Mouse (Mus musculus) MEL (cell line): ENCODE data around the gene Ehd2. TPM values are rescaled to one million over a fixed set of nuclear protein-coding genes. Genes with fewer than 3 reads are reported as not detected.

Source experiments
- DNase-seq: peaks from one replicate; pipeline ENCODE4 v3.0.0; 2011; ENCODE audit warnings: low read depth, low spot score
- H3K27ac ChIP-seq: 2 replicates; pipeline ENCODE4 v1.5.1; 2012; ENCODE audit warnings: low read depth, mild to moderate bottlenecking, control low read depth, low read length, moderate library complexity; ENCODE audit not compliant: control insufficient read depth
- H3K27me3 ChIP-seq, 2 experiments: fragments of 150-350 bp in 1 of 2; sonication (generic) in 1 of 2; 2 replicates each; pipeline ENCODE4 v1.6.1; 2012; ENCODE audit warnings: low read length in 2 of 2, mild to moderate bottlenecking in 2 of 2, improper control_type of control experiment in 1 of 2, moderate library complexity in 1 of 2; ENCODE audit not compliant: insufficient read depth in 2 of 2, control insufficient read depth in 1 of 2
- H3K36me3 ChIP-seq, 2 experiments: 2 replicates each; pipeline ENCODE4 v1.6.1; 2012 to 2014; ENCODE audit warnings: low read length in 2 of 2, improper control_type of control experiment in 1 of 2, inconsistent platforms in 1 of 2, mild to moderate bottlenecking in 1 of 2; ENCODE audit not compliant: insufficient read depth in 2 of 2, control insufficient read depth in 1 of 2
- H3K4me1 ChIP-seq, 2 experiments: fragments of 150-350 bp in 1 of 2; sonication (generic) in 1 of 2; 2 replicates each; pipeline ENCODE4 v1.6.1; 2012; ENCODE audit warnings: low read length in 2 of 2, improper control_type of control experiment in 1 of 2, mild to moderate bottlenecking in 1 of 2; ENCODE audit not compliant: insufficient read depth in 2 of 2, control insufficient read depth in 1 of 2
- H3K4me3 ChIP-seq, 2 experiments: fragments of 150-350 bp in 1 of 2; sonication (generic) in 1 of 2; 2 replicates each; pipeline ENCODE4 v1.5.1; 2012; ENCODE audit warnings: low read depth in 2 of 2, low read length in 2 of 2, mild to moderate bottlenecking in 2 of 2, moderate library complexity in 2 of 2, control low read depth in 1 of 2, improper control_type of control experiment in 1 of 2; ENCODE audit not compliant: control insufficient read depth in 1 of 2, insufficient read depth in 1 of 2
- H3K79me2 ChIP-seq: 2 replicates; pipeline ENCODE4 v1.6.1; 2012; ENCODE audit warnings: mild to moderate bottlenecking, low read length, moderate library complexity; ENCODE audit not compliant: control insufficient read depth, poor library complexity, insufficient read depth
- H3K9ac ChIP-seq: 2 replicates; pipeline ENCODE4 v1.6.1; 2012; ENCODE audit warnings: low read depth, mild to moderate bottlenecking, control low read depth, low read length, moderate library complexity; ENCODE audit not compliant: control insufficient read depth, poor library complexity, severe bottlenecking
- H3K9me3 ChIP-seq: fragments of 150-350 bp; sonication (generic); replicated peaks from 2 replicates; pipeline ENCODE4 v1.6.1; 2012; ENCODE audit warnings: mild to moderate bottlenecking, low read length, improper control_type of control experiment, moderate library complexity; ENCODE audit not compliant: insufficient read depth
- CHD2 ChIP-seq: IDR thresholded peaks from 2 replicates; pipeline ENCODE4 v1.6.1; 2011; ENCODE audit warnings: low read length, improper control_type of control experiment
- CTCF ChIP-seq, 3 experiments: IDR thresholded peaks in 2 of 3; conservative IDR thresholded peaks in 1 of 3; 2 replicates each; pipeline ENCODE4 v1.5.1; 2011 to 2012; ENCODE audit warnings: low read length in 3 of 3, low read depth in 2 of 3, mild to moderate bottlenecking in 2 of 3, improper control_type of control experiment in 1 of 3, inconsistent platforms in 1 of 3, mixed read lengths in 1 of 3, moderate library complexity in 1 of 3; ENCODE audit not compliant: control insufficient read depth in 1 of 3, insufficient read depth in 1 of 3, poor library complexity in 1 of 3, severe bottlenecking in 1 of 3
- EP300 ChIP-seq, 2 experiments: IDR thresholded peaks; 2 replicates each; pipeline ENCODE4 v1.6.1; 2011; ENCODE audit warnings: improper control_type of control experiment in 2 of 2, low read length in 2 of 2, low read depth in 1 of 2, mild to moderate bottlenecking in 1 of 2
- ETS1 ChIP-seq: IDR thresholded peaks from 2 replicates; pipeline ENCODE4 v1.6.1; 2012; ENCODE audit warnings: low read depth, mild to moderate bottlenecking, inconsistent platforms, low read length, improper control_type of control experiment, moderate library complexity
- HCFC1 ChIP-seq: IDR thresholded peaks from 2 replicates; pipeline ENCODE4 v1.6.1; 2012; ENCODE audit warnings: low read depth, mild to moderate bottlenecking, inconsistent platforms, low read length, improper control_type of control experiment, moderate library complexity
- JUND ChIP-seq: IDR thresholded peaks from 2 replicates; pipeline ENCODE4 v1.6.1; 2011; ENCODE audit warnings: low read depth, mild to moderate bottlenecking, improper control_type of control experiment, low read length
- KAT2A ChIP-seq: conservative IDR thresholded peaks from 2 replicates; pipeline ENCODE4 v1.6.1; 2012; ENCODE audit warnings: low read depth, low read length, improper control_type of control experiment, inconsistent platforms
- MAZ ChIP-seq: IDR thresholded peaks from 2 replicates; pipeline ENCODE4 v1.6.1; 2012; ENCODE audit warnings: low read depth, mild to moderate bottlenecking, inconsistent platforms, low read length, improper control_type of control experiment
- MXI1 ChIP-seq: IDR thresholded peaks from 2 replicates; pipeline ENCODE4 v1.6.1; 2011; ENCODE audit warnings: mild to moderate bottlenecking, low read depth, low read length, improper control_type of control experiment
- MYB ChIP-seq: IDR thresholded peaks from 2 replicates; pipeline ENCODE4 v1.6.1; 2011; ENCODE audit warnings: mild to moderate bottlenecking, low read depth, low read length, improper control_type of control experiment
- NELFE ChIP-seq: IDR thresholded peaks from 2 replicates; pipeline ENCODE4 v1.6.1; 2011; ENCODE audit warnings: low read depth, low read length, improper control_type of control experiment
- POLR2A ChIP-seq, 2 experiments: IDR thresholded peaks; 2 replicates each; pipeline ENCODE4 v1.6.1; 2011 to 2012; ENCODE audit warnings: low read length in 2 of 2, mild to moderate bottlenecking in 2 of 2, control low read depth in 1 of 2, improper control_type of control experiment in 1 of 2, low read depth in 1 of 2, moderate library complexity in 1 of 2; ENCODE audit not compliant: control insufficient read depth in 1 of 2, insufficient read depth in 1 of 2, poor library complexity in 1 of 2
- RAD21 ChIP-seq: IDR thresholded peaks from 2 replicates; pipeline ENCODE4 v1.6.1; 2011; ENCODE audit warnings: mild to moderate bottlenecking, low read depth, low read length, improper control_type of control experiment
- SIN3A ChIP-seq: IDR thresholded peaks from 2 replicates; pipeline ENCODE4 v1.6.1; 2012; ENCODE audit warnings: low read length, improper control_type of control experiment, inconsistent platforms
- SMC3 ChIP-seq: IDR thresholded peaks from 2 replicates; pipeline ENCODE4 v1.6.1; 2011; ENCODE audit warnings: low read depth, low read length, improper control_type of control experiment
- USF1 ChIP-seq: IDR thresholded peaks from 2 replicates; pipeline ENCODE4 v1.6.1; 2014; ENCODE audit warnings: low read depth, mild to moderate bottlenecking, inconsistent platforms, low read length, improper control_type of control experiment, moderate library complexity
- ZC3H11A ChIP-seq: IDR thresholded peaks from 2 replicates; pipeline ENCODE4 v1.6.1; 2012; ENCODE audit warnings: low read depth, mild to moderate bottlenecking, inconsistent platforms, low read length, improper control_type of control experiment
- ZKSCAN1 ChIP-seq: IDR thresholded peaks from 2 replicates; pipeline ENCODE4 v1.6.1; 2012; ENCODE audit warnings: low read depth, mild to moderate bottlenecking, inconsistent platforms, low read length, improper control_type of control experiment, moderate library complexity
- polyA plus RNA-seq, 2 experiments: library from polyadenylated mRNA; stranded (reverse) in 1 of 2; unstranded in 1 of 2; fragments of >175 nt in 1 of 2; fragments of >200 nt in 1 of 2; gene quantifications; 2 replicates each; pipeline versions ENCODE4 v1.2.1 to v1.2.4; 2012; ENCODE audit warnings: low replicate concordance in 2 of 2, low read depth in 1 of 2; ENCODE audit not compliant: insufficient read length in 2 of 2, insufficient read depth in 1 of 2, missing spikeins in 1 of 2
- total RNA-seq: library from RNA; depleted of rRNA; stranded (reverse); fragments of 300-350 nt; gene quantifications from 2 replicates; pipeline ENCODE4 v1.2.3, GENCODE M21; 2012

The Ehd2 gene
- total and polyA plus RNA-seq, 3 experiments: 3.2 to 6.2 TPM; not detected in 1

DNA sequence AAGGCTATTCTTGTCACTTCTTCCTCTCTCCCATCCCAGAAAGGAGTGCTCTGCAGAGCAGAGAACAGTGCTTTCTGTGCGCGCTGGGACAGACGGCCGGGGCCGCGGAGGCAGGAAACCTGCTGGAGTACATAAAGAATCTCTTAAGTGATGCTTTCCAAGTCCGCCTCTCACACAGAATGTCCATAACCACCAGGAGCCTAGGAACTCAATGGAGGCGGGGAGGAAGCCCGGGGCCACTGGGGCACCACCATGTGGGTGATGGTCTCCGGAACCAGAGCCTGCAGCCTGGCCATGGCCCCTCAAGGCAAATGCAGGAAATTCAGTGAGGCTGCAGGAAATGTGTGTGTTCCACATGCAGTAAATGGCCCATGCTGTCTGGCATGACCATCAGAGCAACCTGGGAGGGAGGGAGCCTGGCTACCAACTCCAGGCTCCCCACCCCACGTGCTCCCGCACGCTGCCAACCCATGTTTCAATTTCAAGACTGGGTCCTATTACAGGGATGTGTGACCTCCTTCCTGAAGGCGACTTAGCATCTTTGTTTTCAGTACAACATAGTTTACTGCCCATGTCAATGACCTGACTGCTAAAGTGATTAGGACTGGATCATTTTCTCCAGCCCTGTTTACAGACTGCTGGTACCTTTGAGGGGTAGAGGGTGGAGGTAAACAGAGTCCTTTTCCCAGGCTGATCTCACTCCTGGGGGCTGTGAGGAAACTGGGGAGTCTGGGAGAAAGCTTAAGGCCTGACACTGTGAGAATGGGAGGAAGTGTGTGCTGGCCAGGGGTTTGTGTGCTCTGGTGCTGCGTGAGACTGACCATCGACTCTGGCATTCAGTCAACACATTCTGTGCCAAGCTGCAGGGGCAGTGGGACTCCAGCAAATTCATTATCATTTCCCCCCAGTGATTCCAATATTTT lies 33.7 kb downstream of the Ehd2 start:
- Histone ChIP-seq H3K27ac (no peak overlapping the region), H3K27me3 (no peaks in the 10 kb centered on the region), H3K79me2 (no peaks in the 10 kb centered on the region), H3K9ac (no peak overlapping the region), H3K9me3 (no peaks in the 10 kb centered on the region), H3K4me3 (no peak overlapping the region), H3K4me1 (peaks cover 0 to 5% of the 10 kb centered on the region in 2 experiments; a peak in 2 of 4 replicates), H3K36me3 (peaks cover 2 to 9% of the 10 kb centered on the region in 2 experiments; a peak in 3 of 4 replicates)
- no peak for TF ChIP-seq EP300 (IDR thresholded peaks at IDR 0.05; ENCODE audit: low read depth in 1 of 2, low read length in 2 of 2)
- TF ChIP-seq HCFC1: no peak
- no peak for TF ChIP-seq CTCF (IDR thresholded peaks at IDR 0.05 in 2 of 3, conservative IDR thresholded peaks at IDR 0.05 in 1 of 3; ENCODE audit: control insufficient read depth in 1 of 3, insufficient read depth in 1 of 3, low read depth in 2 of 3, low read length in 3 of 3, poor library complexity in 1 of 3, severe bottlenecking in 1 of 3)
- TF ChIP-seq MXI1: no peak
- TF ChIP-seq ETS1: no peak
- TF ChIP-seq JUND: no peak
- TF ChIP-seq KAT2A: no peak
- no peak for DNase-seq

GRCm38 (mm10) chr7:15931635-15932034 lies 35.7 kb downstream of the Ehd2 start:
- H3K27ac ChIP-seq: no peak overlapping the region
- no peak for DNase-seq
- H3K27me3 ChIP-seq: no peaks in the 10 kb centered on the region
- H3K79me2 ChIP-seq: no peaks in the 10 kb centered on the region
- H3K9me3 ChIP-seq: no peaks in the 10 kb centered on the region
- H3K4me1 ChIP-seq: peaks cover 0 to 5% of the 10 kb centered on the region in 2 experiments; a peak in 2 of 4 replicates
- peaks cover 1 to 2% of the 10 kb centered on the region in 2 experiments; a peak in 2 of 4 replicates for H3K36me3 ChIP-seq
- TF ChIP-seq CHD2 (no peak), SIN3A (no peak), ZKSCAN1 (no peak)
- H3K9ac ChIP-seq: no peak overlapping the region
- no peak overlapping the region for H3K4me3 ChIP-seq

GRCm38 (mm10) chr7:15930543-15930942 lies 36.8 kb downstream of the Ehd2 start:
- H3K9me3 ChIP-seq: no peaks in the 10 kb centered on the region
- H3K79me2 ChIP-seq: no peaks in the 10 kb centered on the region
- peak; percentile 71 for DNase-seq
- H3K4me3 ChIP-seq: no peak overlapping the region
- H3K4me1 ChIP-seq: peaks cover 0 to 5% of the 10 kb centered on the region in 2 experiments; a peak in 2 of 4 replicates
- H3K27ac ChIP-seq: no peak overlapping the region
- TF ChIP-seq SMC3 (peak; percentile 50), USF1 (peak; percentile 82), POLR2A (IDR thresholded peaks at IDR 0.05; ENCODE audit: control insufficient read depth in 1 of 2, insufficient read depth in 1 of 2, low read depth in 1 of 2, low read length in 2 of 2, poor library complexity in 1 of 2) (no peak), CTCF (IDR thresholded peaks at IDR 0.05 in 2 of 3, conservative IDR thresholded peaks at IDR 0.05 in 1 of 3; ENCODE audit: control insufficient read depth in 1 of 3, insufficient read depth in 1 of 3, low read depth in 2 of 3, low read length in 3 of 3, poor library complexity in 1 of 3, severe bottlenecking in 1 of 3) (peak; percentile 43 to 72 (median 61)), MYB (no peak), RAD21 (peak; percentile 73), NELFE (no peak), MAZ (no peak), ZC3H11A (peak; percentile 32; the same call in 1 of the 2 replicates)
- H3K27me3 ChIP-seq: no peaks in the 10 kb centered on the region
- H3K9ac ChIP-seq: no peak overlapping the region
- H3K36me3 ChIP-seq: peaks cover 0 to 2% of the 10 kb centered on the region in 2 experiments; a peak in 1 of 4 replicates
